Mouse (Mus musculus) G1E-ER4 (cell line): ENCODE data around the gene Cdyl. TPM values are rescaled to one million over a fixed set of nuclear protein-coding genes. Genes with fewer than 3 reads are reported as not detected.

Experiments
- GATA1 ChIP-seq: IDR thresholded peaks from one replicate; pipeline ENCODE4 v1.8.0; 2012; ENCODE audit warnings: low read length, inconsistent platforms
- polyA plus RNA-seq: library from polyadenylated mRNA; stranded (reverse); fragments of >175 nt; gene quantifications from 2 replicates; pipeline ENCODE4 v1.2.3, GENCODE M21; 2012

The Cdyl gene
- polyA plus RNA-seq, 1 experiment, result 34.1 TPM

DNA sequence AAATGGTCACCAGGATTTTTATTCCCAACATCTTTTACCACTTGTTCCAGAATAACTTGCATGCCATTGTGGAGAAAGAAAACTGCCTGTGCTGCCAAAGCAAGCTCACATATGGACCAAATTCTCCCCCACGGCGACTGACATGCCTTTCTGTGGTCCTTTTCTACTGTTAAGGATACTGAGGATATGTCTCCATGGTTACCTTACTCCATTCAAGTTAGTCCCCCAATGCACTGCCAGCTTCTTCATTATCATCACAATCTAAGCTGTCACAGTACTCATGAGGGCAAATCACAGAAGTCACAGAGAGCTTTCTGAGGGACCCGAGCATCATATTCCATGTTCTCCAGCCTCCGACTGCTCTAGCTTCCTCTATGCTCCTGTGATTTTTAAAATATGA, 11.2 kb downstream of the Cdyl start:
- TF ChIP-seq GATA1, result no peak

DNA sequence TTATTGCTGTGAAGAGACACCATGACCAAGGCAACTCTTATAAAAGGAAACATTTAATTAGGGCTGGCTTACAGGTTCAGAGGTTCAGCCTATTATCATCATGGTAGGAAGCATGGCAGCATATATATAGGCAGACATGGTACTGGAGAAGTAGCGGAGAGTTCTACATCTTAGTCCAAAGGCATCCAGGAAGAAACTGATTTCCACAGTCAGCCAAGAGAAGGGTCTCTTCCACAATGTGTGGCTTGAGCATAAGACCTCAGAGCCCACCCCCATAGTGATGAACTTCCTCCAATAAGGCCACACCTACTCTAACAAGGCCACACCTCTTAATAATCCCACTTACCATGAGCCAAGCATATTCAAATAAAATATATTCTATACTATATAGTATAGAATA, 17.3 kb downstream of the Cdyl start:
- TF ChIP-seq GATA1, result no peak

DNA sequence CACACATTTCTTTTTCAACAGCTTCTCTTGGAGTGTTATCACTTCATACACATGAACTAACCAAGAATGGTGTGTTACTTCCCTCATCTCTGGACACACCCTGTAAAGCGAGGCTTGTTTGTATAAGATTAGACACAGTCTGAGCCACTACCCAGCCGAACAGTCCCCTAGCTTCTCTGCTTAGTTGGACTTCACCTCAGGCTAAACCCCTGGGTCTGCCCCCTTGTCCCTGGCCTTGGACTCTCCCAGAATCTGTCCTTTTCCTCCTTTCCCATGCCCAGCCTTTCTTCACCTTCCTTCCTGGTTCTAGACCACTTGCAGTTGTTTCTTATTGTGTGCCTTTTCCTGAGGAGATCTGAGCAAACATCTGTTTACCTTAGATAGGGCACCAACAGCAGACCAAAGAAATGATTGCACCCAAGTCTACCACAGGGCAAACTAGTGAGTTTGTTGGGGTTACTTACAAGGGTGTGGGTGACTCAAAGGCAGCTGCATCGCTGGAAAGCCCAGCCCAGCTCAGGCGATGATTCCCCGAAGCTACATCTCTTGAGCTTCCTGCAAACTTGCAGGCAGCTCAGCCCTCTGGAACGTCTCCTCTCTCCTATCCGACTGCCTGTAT, 17.9 kb downstream of the Cdyl start:
- TF ChIP-seq GATA1, result peak; percentile 24

DNA sequence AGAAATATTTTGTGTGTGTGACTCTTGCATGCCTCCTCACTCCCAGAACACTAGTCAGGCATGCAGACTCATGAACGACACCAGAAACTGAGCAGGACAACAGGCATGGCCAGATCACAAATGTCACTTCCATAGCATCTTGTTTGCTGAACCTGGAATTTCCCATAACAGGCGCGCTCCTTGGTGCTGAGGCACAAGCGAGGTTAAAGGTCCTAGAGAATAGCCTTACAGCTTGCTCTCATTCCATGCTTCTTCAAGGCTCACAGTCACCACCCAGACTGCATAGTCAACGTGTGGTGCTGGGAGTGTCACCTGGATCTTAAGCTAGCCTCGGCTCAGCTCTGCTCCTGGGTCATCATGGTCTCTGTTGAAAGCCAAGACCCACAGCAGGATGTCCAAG, 19.1 kb downstream of the Cdyl start:
- TF ChIP-seq GATA1, result no peak

DNA sequence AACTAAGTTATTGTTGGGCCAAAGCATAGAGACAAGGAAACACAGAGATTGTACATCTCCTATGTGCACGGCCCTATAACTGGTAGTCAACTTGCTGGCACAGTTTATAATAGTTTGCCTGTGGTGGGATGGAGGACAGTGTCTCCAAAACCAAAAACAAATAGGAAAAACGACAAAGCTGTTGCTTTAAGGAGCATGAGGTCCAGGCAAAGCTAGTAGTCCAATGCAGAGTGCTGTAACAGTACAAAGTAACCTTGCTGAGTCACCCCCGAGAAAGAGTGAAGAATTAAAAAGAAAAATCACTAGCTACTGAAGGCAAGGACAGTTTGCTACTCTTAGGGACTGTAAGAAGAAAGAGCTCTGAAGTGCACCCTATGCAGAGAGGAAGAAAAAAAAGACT, 21.7 kb downstream of the Cdyl start:
- TF ChIP-seq GATA1, result no peak

DNA sequence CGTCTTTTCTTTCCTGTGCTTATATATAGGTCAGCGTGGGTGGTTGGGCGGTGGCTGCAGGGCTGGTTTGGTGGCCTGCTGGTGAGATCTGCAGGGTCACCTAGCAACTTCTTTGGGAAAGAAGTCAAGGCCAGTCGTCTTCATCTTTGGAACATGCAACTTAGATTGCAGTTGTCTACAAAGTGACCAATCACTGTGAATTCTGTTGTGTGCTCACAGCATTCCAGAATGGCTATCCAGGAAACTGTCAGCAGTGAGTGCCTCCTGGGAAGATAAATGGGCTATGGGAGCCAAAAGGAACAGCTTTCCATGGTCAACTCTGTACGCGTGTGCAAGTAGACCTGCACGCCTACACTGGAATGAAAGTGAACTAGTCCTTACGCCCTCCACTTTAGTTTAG, 26.6 kb downstream of the Cdyl start:
- TF ChIP-seq GATA1, result no peak

DNA sequence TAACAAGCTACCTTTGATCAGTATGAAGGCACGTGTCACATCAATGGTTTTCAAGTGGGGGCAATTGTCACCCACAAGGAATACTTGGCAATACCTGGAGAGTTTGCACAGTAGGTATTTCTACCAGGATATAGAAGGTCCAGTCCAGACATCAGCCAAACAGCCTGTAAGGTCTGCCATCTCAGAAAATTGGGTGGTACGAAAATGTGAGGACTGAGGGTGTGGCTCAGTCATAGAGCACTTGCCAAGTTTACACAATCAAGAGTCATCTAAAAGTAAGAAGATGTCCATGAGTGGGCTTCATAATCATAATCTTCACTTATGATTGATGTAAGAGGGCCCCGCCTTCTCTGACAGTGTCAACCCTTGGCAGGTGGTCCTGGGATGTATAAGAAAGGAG, 29.9 kb downstream of the Cdyl start:
- no peak for TF ChIP-seq GATA1

DNA sequence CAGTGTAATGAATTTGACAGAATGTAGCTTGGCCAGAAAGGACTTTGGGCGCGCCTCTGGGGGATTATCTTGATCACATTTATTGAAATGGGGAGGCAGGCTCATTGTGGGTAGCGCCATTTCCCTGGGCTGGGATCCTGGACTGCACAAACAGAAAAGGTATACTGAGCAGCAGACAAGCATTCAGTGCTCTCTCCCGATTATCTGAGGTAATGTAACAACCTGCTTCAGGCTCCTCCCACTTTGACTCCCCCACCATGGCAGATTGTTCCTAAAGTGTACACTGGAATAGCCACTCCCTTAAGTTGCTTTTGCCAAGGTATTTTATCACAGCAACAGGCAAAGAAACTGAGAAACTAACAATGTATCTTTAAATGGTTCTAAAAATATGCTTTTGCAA, 58.0 kb downstream of the Cdyl start:
- no peak for TF ChIP-seq GATA1

DNA sequence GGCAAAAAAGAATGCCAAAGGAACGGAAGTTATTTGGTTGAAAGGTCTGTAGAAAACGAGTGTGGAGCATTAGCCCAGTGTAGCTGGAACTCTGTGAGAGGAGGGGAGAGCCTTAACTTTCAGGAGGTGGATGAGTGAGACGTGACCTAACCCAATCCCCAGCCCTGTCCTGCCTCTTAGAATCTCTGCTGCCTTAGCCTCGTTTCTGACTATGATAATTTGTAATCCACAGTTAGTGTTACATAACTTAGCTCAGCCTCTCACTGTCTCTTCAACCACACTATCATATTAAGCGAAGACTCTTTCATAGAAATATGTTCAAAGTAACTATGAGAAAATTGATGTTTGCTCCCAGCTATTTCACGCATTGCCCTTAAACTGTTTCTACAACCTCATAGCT, 59.9 kb downstream of the Cdyl start:
- no peak for TF ChIP-seq GATA1

DNA sequence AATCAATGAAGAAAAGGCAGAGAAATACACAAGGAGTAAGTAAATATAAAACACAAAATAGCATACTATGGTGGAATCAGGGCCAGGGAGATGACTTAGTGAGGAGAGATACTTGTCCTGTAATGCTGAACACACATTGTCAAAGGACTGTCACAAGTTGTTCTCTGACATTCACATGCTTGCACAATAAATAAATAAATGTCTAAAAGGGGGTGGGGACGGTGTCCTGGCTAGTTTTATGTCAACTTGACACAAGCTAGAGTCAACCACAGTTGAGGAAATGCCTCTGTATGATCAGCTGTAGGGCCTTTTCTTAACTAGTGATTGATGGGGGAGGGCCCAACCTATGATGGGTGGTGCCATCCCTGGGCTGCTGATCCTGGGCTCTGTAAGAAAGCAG, 63.4 kb downstream of the Cdyl start:
- TF ChIP-seq GATA1, result no peak

DNA sequence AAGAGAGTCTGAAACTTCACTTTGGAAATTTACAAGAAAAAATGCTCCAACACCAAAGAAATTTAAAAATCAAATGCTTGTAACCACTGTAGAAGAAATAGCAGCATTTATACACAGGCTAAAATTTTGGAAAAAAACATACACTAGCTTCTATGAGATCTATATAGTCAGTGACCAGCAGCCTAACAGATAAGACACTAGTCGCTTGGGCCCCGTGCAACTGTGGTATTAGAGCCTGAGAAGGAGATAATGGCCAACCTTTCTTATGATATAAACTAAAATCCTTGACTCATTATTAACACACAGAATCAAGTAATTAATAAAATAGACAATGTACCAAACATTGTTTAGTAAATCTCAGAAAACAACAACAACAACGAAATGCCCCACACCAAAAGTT, 66.4 kb downstream of the Cdyl start:
- no peak for TF ChIP-seq GATA1

DNA sequence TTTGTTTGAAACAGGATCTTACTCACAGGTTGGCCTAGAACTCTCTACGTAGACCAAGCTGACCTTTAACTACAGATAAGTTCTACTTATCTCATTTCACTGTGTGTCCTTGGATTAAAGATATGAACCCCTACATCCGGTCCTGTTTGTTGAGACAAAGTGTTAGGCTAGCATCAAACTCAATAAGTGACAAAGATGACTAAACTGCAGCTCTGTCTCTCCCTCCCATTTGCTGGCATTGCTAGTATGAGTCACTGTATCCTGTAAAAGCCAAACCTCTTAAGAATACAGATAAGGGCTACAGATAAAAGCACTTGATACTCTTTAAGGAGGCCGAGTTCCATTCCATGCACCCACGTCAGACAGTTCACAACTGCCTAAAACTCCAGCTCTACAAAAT, 72.5 kb downstream of the Cdyl start:
- TF ChIP-seq GATA1, result no peak

DNA sequence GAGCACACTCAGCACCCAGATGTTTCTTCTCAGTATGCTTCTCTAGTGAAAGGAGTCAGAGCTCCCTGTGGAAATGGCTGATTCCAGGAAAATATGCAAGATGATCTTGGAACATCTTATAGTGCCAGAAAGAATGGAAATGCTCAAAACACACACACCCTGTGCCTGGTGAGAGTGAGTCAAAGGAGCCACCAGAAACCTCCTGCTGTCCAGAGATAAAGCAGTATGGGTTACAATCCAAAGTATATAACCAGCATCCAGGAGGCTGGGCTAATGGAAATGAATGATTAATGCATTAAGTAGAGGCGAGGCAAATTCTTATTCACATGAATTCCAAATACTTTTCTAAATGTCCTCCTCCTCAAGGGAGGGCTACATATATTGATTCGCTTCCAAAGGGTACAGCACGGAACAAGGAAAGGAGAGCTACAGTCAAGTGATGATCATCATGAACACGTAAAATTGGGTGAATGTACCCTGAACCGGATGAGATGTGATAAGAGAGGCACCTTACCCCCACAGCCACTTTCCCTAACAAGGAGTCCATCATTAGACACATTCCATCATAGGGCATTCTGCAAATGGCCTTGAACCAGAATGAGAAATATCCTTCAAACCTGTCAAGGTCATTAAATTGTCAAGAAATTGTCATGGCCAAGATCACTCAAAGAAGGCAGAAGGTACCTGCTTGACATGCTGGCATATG, 73.4 kb downstream of the Cdyl start:
- TF ChIP-seq GATA1, result no peak

DNA sequence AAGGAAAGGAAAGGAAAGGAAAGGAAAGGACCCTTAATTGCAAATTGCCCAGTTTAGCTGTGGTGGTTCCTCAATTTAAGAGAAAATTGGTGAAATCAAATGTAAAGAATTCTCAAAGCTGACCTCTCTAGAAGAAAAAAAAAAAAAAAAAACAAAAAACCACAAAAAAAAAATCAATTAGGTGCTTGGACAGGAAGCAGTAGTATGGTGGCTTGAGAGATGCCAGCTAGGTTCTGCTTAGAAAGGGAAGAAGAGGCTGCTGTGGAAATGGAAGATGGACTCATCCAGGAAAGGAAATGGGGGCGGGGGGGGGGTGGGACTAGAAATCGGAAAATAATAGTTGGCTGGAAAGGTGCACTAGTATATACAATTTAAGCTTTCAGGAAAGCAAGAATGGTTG, 77.9 kb downstream of the Cdyl start:
- no peak for TF ChIP-seq GATA1

DNA sequence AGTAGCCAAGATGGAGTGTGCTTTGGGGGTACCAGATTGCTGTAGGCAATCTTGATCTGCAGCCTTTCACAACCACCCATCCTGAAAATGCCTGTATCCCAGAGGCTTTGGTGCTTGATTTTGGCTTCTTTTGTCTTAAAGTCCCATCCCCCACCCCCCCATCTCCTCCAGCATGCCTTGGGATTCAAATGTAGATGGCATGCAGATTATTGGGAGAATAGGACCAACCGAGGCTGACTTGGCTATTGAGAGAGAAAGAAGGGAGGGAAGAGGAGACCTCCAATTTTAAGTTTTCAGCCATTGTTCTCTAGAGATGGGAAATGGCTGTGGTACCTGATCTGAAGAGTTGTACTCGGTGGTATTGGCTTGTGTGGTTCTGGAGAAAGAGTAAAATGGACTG, 78.6 kb downstream of the Cdyl start:
- no peak for TF ChIP-seq GATA1

DNA sequence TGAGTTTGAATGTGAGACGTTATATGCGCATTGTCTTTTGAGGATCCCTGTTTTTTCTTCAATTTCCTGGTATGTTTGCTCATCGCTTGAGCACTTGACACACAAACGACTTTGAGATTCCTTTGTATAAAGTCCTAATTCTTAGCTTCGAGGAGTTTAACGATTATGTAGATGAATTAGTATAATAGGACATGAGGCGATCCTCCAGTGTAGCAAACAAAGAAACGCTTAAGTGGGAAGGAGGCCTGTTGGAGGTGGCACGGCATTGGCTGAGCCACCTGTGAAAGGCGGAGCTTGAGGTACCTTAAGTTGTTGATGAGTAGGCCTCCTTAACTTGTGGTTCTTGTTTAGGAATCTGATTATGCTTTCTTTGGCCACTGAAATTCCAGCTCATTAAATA, 79.8 kb downstream of the Cdyl start:
- no peak for TF ChIP-seq GATA1

DNA sequence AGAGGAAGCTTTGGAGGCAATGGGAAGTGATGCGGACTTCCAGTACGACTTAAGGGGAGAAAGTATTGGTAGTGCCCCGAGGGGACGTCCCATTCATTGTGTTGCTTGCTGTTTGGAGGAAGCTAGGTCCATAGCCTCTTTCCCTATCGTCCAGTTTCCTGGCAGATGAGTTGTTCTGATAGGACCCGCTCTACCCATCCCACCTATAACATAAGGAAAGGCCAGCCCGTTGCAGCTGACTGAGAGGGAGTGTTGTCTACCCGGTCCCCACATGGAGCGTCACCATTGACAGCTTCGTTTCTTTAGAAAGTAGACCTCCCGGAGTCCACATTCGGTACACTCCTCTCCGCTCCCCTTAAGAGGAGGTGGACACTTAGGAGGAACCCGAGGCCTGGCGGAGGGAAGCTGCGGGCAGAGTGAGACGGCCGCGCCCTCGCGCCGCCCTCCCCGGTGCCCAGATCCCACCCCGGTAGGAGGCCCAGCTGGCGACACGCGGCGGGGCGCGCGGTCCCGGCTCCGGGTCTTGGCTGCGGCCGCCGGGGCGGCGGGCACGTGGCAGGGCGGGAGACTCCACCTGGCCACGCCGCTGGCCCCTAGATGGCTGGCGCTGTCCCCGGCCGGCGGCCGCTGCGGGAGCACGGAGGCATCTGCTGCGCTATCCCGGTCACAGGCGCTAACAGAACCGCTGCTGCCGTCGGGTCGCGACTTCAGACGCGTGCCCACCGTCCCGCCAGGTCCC, 80.8 kb downstream of the Cdyl start:
- no peak for TF ChIP-seq GATA1
